Mouse (Mus musculus): ENCODE results near the gene Erbb3. TPM values are rescaled to one million over a fixed set of nuclear protein-coding genes. Genes with fewer than 3 reads are reported as not detected.
"Not testable (repeated sequence)": the region's sequence is repeated elsewhere in the genome, so short reads cannot be mapped to it uniquely, and the experiment has no call there.

The Erbb3 gene
- polyA plus RNA-seq, 1 experiment, result 39.4 TPM

- no peaks in the 10 kb centered on the region for H3K4me1 ChIP-seq (ENCODE audit: control insufficient read depth, insufficient read depth, low read length)
- peak within 1 kb of the TSS; percentile 96 for H3K27ac ChIP-seq (ENCODE audit: insufficient read depth, low read length)
- peaks cover 24% of the 10 kb centered on the region for H3K36me3 ChIP-seq (ENCODE audit: control insufficient read depth, insufficient read depth, low read length, poor library complexity, severe bottlenecking)
- H3K9ac ChIP-seq (ENCODE audit: low read depth, poor library complexity, severe bottlenecking), result peak within 1 kb of the TSS; percentile 100
- no peaks in the 10 kb centered on the region for H3K9me3 ChIP-seq (replicated peaks; ENCODE audit: control insufficient read depth, insufficient read depth, low read length, poor library complexity, severe bottlenecking)
- no peaks in the 10 kb centered on the region for H3K27me3 ChIP-seq (ENCODE audit: control insufficient read depth, insufficient read depth, low read length, poor library complexity, severe bottlenecking)
- TF ChIP-seq POLR2A (IDR thresholded peaks at IDR 0.05; ENCODE audit: insufficient read depth, low read length) (peak; percentile 99), CTCF (IDR thresholded peaks at IDR 0.05; ENCODE audit: low read depth, low read length) (no peak)
- H3K4me3 ChIP-seq (ENCODE audit: low read depth, low read length), result peak within 1 kb of the TSS; percentile 83
These were observed 40.3 kb downstream of the Erbb3 start, which contains the start of gene Rpl41 for GRCm38 (mm10) chr10:128548947-128549681. Rpl41 (minus strand) TSS chr10:128549305.

DNA sequence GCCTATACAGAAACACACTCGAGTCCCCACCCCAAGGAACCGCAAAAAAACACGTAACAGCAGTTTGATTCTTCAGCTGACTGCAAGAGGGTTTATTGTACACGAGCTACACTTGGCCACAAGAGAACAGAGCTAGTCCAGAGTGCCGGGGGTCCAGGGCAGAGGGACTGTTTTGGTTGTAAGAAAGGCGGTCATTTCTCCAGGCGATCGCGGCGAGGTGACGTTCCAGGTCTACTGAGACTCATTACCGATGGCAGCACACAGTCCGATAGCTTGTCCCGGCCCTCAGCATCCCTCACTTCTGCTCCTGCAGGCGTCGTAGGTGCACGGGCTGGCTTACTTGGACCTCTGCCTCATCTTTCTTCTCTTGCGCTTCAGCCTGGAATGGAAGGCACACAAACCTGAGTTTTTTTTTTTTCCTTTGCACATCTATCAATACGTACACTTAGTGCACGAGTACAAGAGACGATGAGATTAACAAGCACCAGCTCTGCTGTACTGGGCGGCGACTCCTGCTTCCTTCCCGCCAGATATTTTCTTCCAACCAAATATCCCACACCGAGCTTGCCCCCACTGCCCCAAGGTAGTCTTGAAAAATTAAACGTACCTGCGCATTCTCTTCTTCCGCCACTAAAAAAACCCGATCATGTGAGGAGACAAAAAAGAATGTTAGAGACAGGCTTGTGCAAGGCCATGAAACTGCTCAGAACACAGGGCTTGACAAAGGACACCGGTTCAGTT is 41.2 kb downstream of the Erbb3 start:
- Histone ChIP-seq H3K36me3 (ENCODE audit: control insufficient read depth, insufficient read depth, low read length, poor library complexity, severe bottlenecking) (peaks cover 33% of the 10 kb centered on the region), H3K27ac (ENCODE audit: insufficient read depth, low read length) (peak overlapping the region; percentile 96), H3K9ac (ENCODE audit: low read depth, poor library complexity, severe bottlenecking) (peak overlapping the region; percentile 100), H3K4me3 (ENCODE audit: low read depth, low read length) (peak overlapping the region; percentile 87)
- H3K4me1 ChIP-seq (ENCODE audit: control insufficient read depth, insufficient read depth, low read length); H3K9me3 ChIP-seq (replicated peaks; ENCODE audit: control insufficient read depth, insufficient read depth, low read length, poor library complexity, severe bottlenecking); H3K27me3 ChIP-seq (ENCODE audit: control insufficient read depth, insufficient read depth, low read length, poor library complexity, severe bottlenecking): not testable (repeated sequence)

DNA sequence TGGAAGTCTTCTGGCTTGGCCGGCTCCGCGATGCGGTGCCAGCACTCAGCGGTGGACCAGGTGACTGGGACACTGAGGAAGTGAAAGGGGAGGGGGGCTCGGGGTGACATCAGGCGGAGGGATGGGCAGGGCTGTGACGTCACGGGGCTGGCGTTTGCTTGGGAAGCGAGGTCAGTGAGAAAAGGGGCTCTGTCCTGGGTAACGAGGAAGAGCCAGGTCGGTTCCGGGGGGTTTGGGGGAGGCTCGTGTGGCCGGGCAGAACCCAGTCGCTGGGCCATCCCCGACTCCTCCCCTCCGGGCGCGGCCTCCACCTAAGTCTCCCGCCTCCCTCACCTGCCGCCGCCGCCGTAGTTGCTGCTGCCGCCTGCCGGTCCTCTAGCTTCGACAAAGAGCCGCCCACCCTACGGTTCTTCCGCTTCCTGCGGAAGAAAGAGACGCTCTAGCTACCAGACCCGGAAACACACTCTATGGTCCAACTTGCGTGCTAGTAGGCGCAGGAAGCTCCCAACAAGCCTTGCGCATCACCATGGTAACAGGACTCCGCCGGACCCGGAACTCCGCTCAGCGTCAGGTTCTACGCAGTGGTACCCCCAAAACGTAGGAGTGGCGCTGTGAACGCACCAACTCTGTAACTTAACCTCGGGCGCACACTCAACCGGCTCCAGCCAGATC is 42.0 kb downstream of the Erbb3 start, which contains the start of gene Zc3h10:
Gene Zc3h10 (minus strand): TSS at position 414 of the 672 bp plus-strand sequence.
- peak; percentile 59; the same call in 1 of the 2 replicates for TF ChIP-seq EP300 (IDR thresholded peaks at IDR 0.05; ENCODE audit: insufficient read depth, low read depth, low read length)
- peak; percentile 96 for TF ChIP-seq POLR2A (IDR thresholded peaks at IDR 0.05; ENCODE audit: insufficient read depth, low read length)
- TF ChIP-seq CTCF (IDR thresholded peaks at IDR 0.05; ENCODE audit: low read depth, low read length), result peak; percentile 13
- peak within 1 kb of the TSS; percentile 87 for H3K4me3 ChIP-seq (ENCODE audit: low read depth, low read length)
- H3K36me3 ChIP-seq (ENCODE audit: control insufficient read depth, insufficient read depth, low read length, poor library complexity, severe bottlenecking), result peaks cover 36% of the 10 kb centered on the region
- peak within 1 kb of the TSS; percentile 96 for H3K27ac ChIP-seq (ENCODE audit: insufficient read depth, low read length)
- H3K9me3 ChIP-seq (replicated peaks; ENCODE audit: control insufficient read depth, insufficient read depth, low read length, poor library complexity, severe bottlenecking), result no peaks in the 10 kb centered on the region
- H3K4me1 ChIP-seq (ENCODE audit: control insufficient read depth, insufficient read depth, low read length), result no peaks in the 10 kb centered on the region
- peak within 1 kb of the TSS; percentile 100 for H3K9ac ChIP-seq (ENCODE audit: low read depth, poor library complexity, severe bottlenecking)
- H3K27me3 ChIP-seq (ENCODE audit: control insufficient read depth, insufficient read depth, low read length, poor library complexity, severe bottlenecking), result no peaks in the 10 kb centered on the region

GRCm38 (mm10) chr10:128546787-128547186 is 42.7 kb downstream of the Erbb3 start:
- Histone ChIP-seq H3K27me3 (ENCODE audit: control insufficient read depth, insufficient read depth, low read length, poor library complexity, severe bottlenecking) (no peaks in the 10 kb centered on the region), H3K9me3 (replicated peaks; ENCODE audit: control insufficient read depth, insufficient read depth, low read length, poor library complexity, severe bottlenecking) (no peaks in the 10 kb centered on the region), H3K4me1 (ENCODE audit: control insufficient read depth, insufficient read depth, low read length) (no peaks in the 10 kb centered on the region), H3K9ac (ENCODE audit: low read depth, poor library complexity, severe bottlenecking) (peak overlapping the region; percentile 100), H3K4me3 (ENCODE audit: low read depth, low read length) (peak overlapping the region; percentile 87), H3K36me3 (ENCODE audit: control insufficient read depth, insufficient read depth, low read length, poor library complexity, severe bottlenecking) (peaks cover 40% of the 10 kb centered on the region), H3K27ac (ENCODE audit: insufficient read depth, low read length) (peak overlapping the region; percentile 64)
- TF ChIP-seq CTCF (IDR thresholded peaks at IDR 0.05; ENCODE audit: low read depth, low read length) (no peak), EP300 (IDR thresholded peaks at IDR 0.05; ENCODE audit: insufficient read depth, low read depth, low read length) (no peak), POLR2A (IDR thresholded peaks at IDR 0.05; ENCODE audit: insufficient read depth, low read length) (no peak)

DNA sequence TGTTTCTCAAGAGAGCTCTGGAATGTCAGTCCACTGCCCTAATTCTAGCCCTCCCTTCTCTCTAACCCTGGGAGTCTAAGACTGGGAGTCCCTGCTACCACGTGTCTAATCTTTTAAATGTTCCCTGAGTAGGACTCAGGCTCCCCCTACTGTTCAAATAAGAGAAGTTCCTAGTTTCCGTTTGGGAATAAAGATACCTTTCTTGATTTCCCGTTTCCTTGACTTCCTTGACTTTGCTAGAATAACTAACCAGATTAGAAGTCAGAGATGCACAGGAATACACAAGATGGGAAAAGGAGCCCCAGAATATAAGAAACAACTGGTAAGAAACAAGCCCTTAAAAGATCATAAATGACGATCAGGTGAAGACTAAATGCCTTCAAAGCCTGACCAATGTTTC is 43.1 kb downstream of the Erbb3 start:
- H3K9me3 ChIP-seq (replicated peaks; ENCODE audit: control insufficient read depth, insufficient read depth, low read length, poor library complexity, severe bottlenecking), result no peaks in the 10 kb centered on the region
- H3K4me3 ChIP-seq (ENCODE audit: low read depth, low read length), result peak overlapping the region; percentile 87
- TF ChIP-seq POLR2A (IDR thresholded peaks at IDR 0.05; ENCODE audit: insufficient read depth, low read length), result no peak
- no peak for TF ChIP-seq EP300 (IDR thresholded peaks at IDR 0.05; ENCODE audit: insufficient read depth, low read depth, low read length)
- H3K9ac ChIP-seq (ENCODE audit: low read depth, poor library complexity, severe bottlenecking), result peak overlapping the region; percentile 100
- H3K27ac ChIP-seq (ENCODE audit: insufficient read depth, low read length), result peak overlapping the region; percentile 64
- peaks cover 40% of the 10 kb centered on the region for H3K36me3 ChIP-seq (ENCODE audit: control insufficient read depth, insufficient read depth, low read length, poor library complexity, severe bottlenecking)
- no peaks in the 10 kb centered on the region for H3K4me1 ChIP-seq (ENCODE audit: control insufficient read depth, insufficient read depth, low read length)
- H3K27me3 ChIP-seq (ENCODE audit: control insufficient read depth, insufficient read depth, low read length, poor library complexity, severe bottlenecking), result no peaks in the 10 kb centered on the region

- Histone ChIP-seq H3K4me1 (ENCODE audit: control insufficient read depth, insufficient read depth, low read length) (no peaks in the 10 kb centered on the region), H3K27ac (ENCODE audit: insufficient read depth, low read length) (no peak overlapping the region), H3K27me3 (ENCODE audit: control insufficient read depth, insufficient read depth, low read length, poor library complexity, severe bottlenecking) (no peaks in the 10 kb centered on the region), H3K9ac (ENCODE audit: low read depth, poor library complexity, severe bottlenecking) (peak overlapping the region; percentile 100), H3K36me3 (ENCODE audit: control insufficient read depth, insufficient read depth, low read length, poor library complexity, severe bottlenecking) (peaks cover 40% of the 10 kb centered on the region), H3K4me3 (ENCODE audit: low read depth, low read length) (no peak overlapping the region), H3K9me3 (replicated peaks; ENCODE audit: control insufficient read depth, insufficient read depth, low read length, poor library complexity, severe bottlenecking) (no peaks in the 10 kb centered on the region)
- TF ChIP-seq EP300 (IDR thresholded peaks at IDR 0.05; ENCODE audit: insufficient read depth, low read depth, low read length), result no peak
- no peak for TF ChIP-seq POLR2A (IDR thresholded peaks at IDR 0.05; ENCODE audit: insufficient read depth, low read length)
- TF ChIP-seq CTCF (IDR thresholded peaks at IDR 0.05; ENCODE audit: low read depth, low read length), result no peak
These were observed 43.9 kb downstream of the Erbb3 start for GRCm38 (mm10) chr10:128545570-128545898.

Measured in ES-Bruce4 (cell line).